Comparison of ENCODE assay signal across 9 mouse cellular contexts in the genomic region with DNA sequence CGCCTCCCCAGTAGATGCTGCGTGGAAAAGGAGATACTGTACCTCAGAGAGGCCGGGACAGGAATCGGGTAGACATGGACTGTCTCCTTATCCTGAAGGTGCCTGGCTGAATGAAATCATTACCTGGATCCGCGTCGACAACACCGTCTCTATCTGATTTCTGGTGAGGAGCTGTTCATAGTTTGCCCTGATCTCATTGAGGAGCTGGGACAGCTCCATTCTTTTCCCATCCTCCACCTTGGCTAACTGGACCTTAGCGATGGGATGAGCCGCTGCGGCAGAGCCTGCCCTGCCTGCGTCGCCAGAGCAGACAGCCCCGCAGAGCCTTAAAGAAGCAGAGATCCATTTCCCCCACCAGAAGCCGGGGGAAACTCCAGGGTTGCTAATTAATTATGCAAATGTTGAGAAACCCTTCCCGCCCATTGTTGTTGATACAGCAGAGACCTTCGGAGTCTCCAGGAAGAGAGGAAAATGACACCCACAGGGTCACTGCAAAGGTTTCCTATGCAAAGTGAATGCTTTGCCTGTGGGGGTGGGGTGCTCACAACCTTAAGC. TPM values are rescaled to one million over a fixed set of nuclear protein-coding genes. Genes with fewer than 3 reads are reported as not detected.
DNase-seq lines count a peak whose midpoint lies in the region; ATAC-seq and TF ChIP-seq lines count a peak whose summit lies in the region.
"Had no signal": no experiment of that assay in that cellular context is flagged by ENCODE, and none has a peak within 500 bp of the region (broad histone marks: within the 10 kb centered on the region; RNA-seq: fewer than 3 reads in every experiment).

Krt222 (minus strand) TSS at position 266 of the 555 bp plus-strand sequence.

- no peak for ATAC-seq in heart, embryonic 13.5 days (ENCODE audit: extremely low read depth, insufficient number of reproducible peaks, low FRiP score, low TSS enrichment)
- no peak for ATAC-seq in liver, embryonic 12.5 days

- no peaks in the 10 kb centered on the region for H3K79me2 ChIP-seq in liver, adult 2 months (ENCODE audit: control insufficient read depth, insufficient read depth, low read length)

- H3K27me3 ChIP-seq in liver, adult 2 months (ENCODE audit: control insufficient read depth, insufficient read depth, low read length) = no peaks in the 10 kb centered on the region
- no peaks in the 10 kb centered on the region for H3K27me3 ChIP-seq in heart, embryonic 13.5 days (replicated peaks)
- H3K27me3 ChIP-seq in liver, embryonic 12.5 days (replicated peaks) = peaks cover 11% of the 10 kb centered on the region

- DNase-seq in liver, adult 2 months (ENCODE audit: extremely low read depth, low read depth, low spot score) = no peak
- DNase-seq in liver = no peak
- DNase-seq in embryo, embryonic 11 days = peak; percentile 47
- DNase-seq in kidney, postnatal 10 days = peak; percentile 30
- peak; percentile 27 for DNase-seq in right cerebral cortex, postnatal 14 days
- no peak for DNase-seq in spleen, postnatal 14 days (ENCODE audit: low spot score in 2 of 2)

- H3K9me3 ChIP-seq in heart, embryonic 13.5 days = no peaks in the 10 kb centered on the region
- H3K9me3 ChIP-seq in liver, embryonic 12.5 days (replicated peaks) = no peaks in the 10 kb centered on the region

- H3K9ac ChIP-seq in liver, adult 2 months (ENCODE audit: low read depth, low read length) = no peak within 1 kb of the TSS
- H3K9ac ChIP-seq in heart, embryonic 13.5 days = peak within 1 kb of the TSS; percentile 73
- no peak within 1 kb of the TSS for H3K9ac ChIP-seq in liver, embryonic 12.5 days

- H3K4me2 ChIP-seq in heart, embryonic 13.5 days = peak within 1 kb of the TSS; percentile 75
- peak within 1 kb of the TSS; percentile 54 for H3K4me2 ChIP-seq in liver, embryonic 12.5 days

- no peak within 1 kb of the TSS for H3K27ac ChIP-seq in liver, adult 2 months (replicated peaks; ENCODE audit: insufficient read depth, low read depth, low read length)
- H3K27ac ChIP-seq in heart, embryonic 13.5 days (replicated peaks) = peak within 1 kb of the TSS; percentile 33; the same call in 1 of the 2 replicates
- H3K27ac ChIP-seq in liver, embryonic 12.5 days = no peak within 1 kb of the TSS

- H3K36me3 ChIP-seq in liver, adult 2 months (ENCODE audit: control insufficient read depth, insufficient read depth, low read length) = no peaks in the 10 kb centered on the region
- no peaks in the 10 kb centered on the region for H3K36me3 ChIP-seq in heart, embryonic 13.5 days
- no peaks in the 10 kb centered on the region for H3K36me3 ChIP-seq in liver, embryonic 12.5 days

- TF ChIP-seq CTCF in liver, adult 2 months (IDR thresholded peaks at IDR 0.05; ENCODE audit: low read depth, low read length) = no peak

- TF ChIP-seq POLR2A in liver, adult 2 months (IDR thresholded peaks at IDR 0.05; ENCODE audit: extremely low read depth, insufficient read depth, low read length) = no peak

- H3K4me1 ChIP-seq in liver, adult 2 months (ENCODE audit: control insufficient read depth, insufficient read depth, low read length) = peaks cover 5% of the 10 kb centered on the region
- peaks cover 11% of the 10 kb centered on the region for H3K4me1 ChIP-seq in heart, embryonic 13.5 days
- no peaks in the 10 kb centered on the region for H3K4me1 ChIP-seq in liver, embryonic 12.5 days

- peak within 1 kb of the TSS; percentile 36 for H3K4me3 ChIP-seq in liver, adult 2 months (ENCODE audit: insufficient read depth, low read depth, low read length)
- H3K4me3 ChIP-seq in heart, embryonic 13.5 days = peak within 1 kb of the TSS; percentile 53
- peak within 1 kb of the TSS; percentile 24 for H3K4me3 ChIP-seq in liver, embryonic 12.5 days

- 4% methylated on average over 17 of the region's 17 CpGs for WGBS in liver, adult 2 months
- 2% methylated on average over 17 of the region's 17 CpGs for WGBS in heart, embryonic 13.5 days
- 5% methylated on average over 17 of the region's 17 CpGs for WGBS in liver, embryonic 12.5 days (ENCODE audit: insufficient replicate concordance)

RNA-seq across cellular contexts. Expression of gene Krt222, which starts in this region (rescaled TPM):
- 0.07 and 0.09 TPM in 2 replicates for total RNA-seq in liver, adult 2 months (2014; rRNA removed)
- not detected in 2 replicates for polyA plus RNA-seq in liver, adult 2 months (2012; rRNA removed)
- 1.7 and 1.9 TPM in 2 replicates for polyA plus RNA-seq in heart, embryonic 13.5 days (2015; fragmentation: Nextera tagmentation; extraction: Ambion mirVana)
- 0.04 and 0.08 TPM in 2 replicates for polyA plus RNA-seq in liver, embryonic 12.5 days (2016; fragmentation: Nextera tagmentation; extraction: Ambion mirVana)
- total RNA-seq: hematopoietic stem cell, adult 5-6 weeks had no signal

Comparison
In these comparisons a context has a peak if more than half of its experiments do, and no peak if none do; other contexts are left out.
1. DNase-seq: peak in embryo, embryonic 11 days (single experiment), kidney, postnatal 10 days (single experiment) and right cerebral cortex, postnatal 14 days (single experiment); none in liver, adult 2 months (single experiment), liver (single experiment) and spleen, postnatal 14 days (0 of 2).
2. Peak in every context shown above with its lines, with median percentiles within 50 percentile points of each other: H3K4me3 ChIP-seq.